Mouse (Mus musculus): ENCODE results near the gene Il10ra.

Gene Il10ra

DNA sequence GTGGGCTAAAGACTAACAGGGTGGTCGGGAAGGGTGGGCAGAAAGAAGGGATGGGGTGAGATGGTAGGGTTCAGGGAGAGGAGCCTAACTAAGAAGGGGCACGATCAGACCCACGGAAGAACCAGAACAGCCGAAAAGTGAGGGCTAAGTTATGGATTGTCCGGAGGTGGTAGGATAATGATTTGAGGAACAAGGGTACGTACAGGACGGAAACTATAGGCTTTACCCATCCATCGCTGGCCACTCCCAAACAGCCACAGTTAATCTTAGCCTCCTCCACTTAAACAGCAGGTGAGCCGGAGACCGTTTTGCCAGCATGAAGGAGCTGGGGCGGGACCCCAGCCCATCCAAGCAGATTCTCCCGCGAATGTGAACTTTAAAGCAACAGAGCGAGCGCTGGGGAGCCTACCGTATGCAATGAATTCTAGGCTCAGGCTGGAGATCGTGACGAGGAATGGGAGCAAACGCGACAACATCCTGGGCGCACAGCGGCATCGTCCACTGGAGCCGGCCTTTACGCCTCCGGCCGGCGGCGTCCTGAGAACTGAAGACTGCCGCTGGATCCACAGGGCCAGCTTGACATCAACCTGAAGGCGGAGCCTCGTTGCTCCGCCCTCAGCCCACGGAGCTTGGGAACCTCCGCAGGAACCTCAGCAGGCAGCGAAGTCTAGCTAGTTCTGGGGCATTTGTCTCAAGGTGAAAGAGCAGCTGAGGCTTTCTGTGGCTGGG, at the start of gene Il10ra:
Gene Il10ra (minus strand): TSS at position 553 of the 729 bp plus-strand sequence.
- peak; percentile 62 for DNase-seq

DNA sequence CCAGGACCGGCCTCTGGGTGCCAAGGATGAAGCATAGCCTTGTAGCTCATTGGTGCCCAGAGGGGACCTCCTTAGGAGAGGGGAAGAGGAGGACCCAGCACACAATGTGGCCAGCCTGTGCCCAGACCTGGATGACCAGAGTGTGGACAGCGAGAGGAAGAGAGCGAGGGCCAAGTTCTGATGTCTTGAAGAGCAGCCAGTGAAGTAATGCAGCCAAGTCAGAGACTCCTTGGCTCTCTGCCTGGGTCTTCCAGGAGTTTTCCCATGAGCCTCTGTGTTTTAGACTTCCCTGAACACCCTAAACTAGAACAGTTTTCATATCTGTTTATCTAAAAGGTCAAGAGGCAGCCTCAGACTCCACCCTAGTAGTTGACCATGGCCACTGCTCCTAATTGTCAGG, 48.7 kb upstream of the Il10ra start:
- peak; percentile 43 for DNase-seq

DNA sequence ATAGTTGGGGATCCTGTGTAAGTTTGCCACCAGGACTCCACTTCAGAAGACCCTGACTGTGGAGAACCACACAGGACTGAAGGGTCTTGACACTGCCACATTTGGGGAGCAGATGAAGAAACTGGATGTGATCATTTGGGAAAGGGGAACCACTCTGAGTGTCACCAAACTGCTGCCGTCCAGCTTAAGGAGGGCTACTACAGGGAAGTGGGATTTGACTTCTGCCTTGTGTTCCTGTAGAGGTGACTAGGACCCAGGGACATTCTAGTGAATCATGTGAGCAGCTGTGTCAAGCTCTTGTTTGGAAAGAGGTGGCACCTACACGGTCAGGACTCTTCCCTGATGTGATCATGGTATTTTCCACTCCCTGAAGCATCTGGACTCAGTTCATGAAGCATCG, 45.0 kb upstream of the Il10ra start:
- no peak for DNase-seq

DNA sequence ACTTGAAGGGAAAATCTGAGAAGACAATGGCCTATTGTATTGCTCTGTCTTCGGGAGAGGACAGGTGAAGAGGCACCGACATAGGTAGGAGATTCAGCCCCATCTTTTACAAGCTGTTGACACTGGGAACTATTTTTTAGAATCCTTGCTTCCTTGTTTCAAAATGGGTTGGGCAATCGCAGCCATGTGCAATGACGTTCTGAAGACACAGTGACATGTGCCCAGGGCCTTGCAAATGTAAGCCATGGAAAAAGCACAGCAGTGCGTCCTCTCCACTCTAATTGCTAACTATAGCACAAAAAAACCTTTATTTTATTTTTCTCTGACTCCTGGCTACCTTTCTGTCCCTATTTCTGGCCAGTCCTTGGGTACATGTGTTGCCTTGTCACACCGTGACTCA, 42.9 kb upstream of the Il10ra start:
- no peak for DNase-seq

DNA sequence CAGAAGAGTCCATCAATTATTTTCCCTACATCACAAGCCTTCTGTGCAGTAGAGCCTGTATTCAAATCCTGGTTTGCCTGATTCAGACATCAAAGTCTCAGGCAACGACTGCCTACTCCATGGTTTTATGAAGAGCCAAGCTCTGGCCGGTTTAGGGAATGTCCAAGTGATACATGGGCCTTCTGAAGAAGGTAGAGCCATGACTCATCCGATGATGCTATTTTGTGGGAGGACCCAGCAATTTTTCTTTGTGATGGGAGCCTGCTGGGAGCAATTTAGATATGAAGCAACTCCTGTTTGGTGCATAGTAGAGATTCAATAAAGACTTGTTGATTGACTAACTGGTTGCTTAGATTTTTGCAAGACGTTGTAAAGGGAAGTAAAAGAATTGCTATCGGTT, 39.6 kb upstream of the Il10ra start:
- no peak for DNase-seq

- no peak for DNase-seq
Observed at GRCm38 (mm10) chr9:45306746-45307410, 37.9 kb upstream of the Il10ra start.

DNA sequence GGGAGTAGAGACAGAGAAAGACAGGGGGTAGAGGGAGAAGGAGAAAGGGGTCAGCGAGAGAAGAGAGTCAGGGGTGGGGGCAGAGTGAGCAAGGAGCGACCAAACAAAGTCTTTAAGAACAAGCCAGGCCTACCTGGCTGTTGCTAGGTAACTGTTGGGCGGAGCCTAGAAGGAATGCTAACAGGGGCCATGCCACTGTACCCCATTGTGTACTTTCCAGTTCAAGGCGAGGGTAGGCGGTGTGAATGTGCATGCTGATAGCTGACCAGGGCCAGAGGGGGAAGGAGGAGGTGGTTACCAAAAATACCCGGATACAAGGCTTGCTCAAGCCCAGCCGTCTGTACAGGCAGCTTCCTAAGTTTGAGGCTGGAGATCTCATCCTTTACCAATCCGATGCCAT, 32.8 kb upstream of the Il10ra start:
- DNase-seq, result no peak

DNA sequence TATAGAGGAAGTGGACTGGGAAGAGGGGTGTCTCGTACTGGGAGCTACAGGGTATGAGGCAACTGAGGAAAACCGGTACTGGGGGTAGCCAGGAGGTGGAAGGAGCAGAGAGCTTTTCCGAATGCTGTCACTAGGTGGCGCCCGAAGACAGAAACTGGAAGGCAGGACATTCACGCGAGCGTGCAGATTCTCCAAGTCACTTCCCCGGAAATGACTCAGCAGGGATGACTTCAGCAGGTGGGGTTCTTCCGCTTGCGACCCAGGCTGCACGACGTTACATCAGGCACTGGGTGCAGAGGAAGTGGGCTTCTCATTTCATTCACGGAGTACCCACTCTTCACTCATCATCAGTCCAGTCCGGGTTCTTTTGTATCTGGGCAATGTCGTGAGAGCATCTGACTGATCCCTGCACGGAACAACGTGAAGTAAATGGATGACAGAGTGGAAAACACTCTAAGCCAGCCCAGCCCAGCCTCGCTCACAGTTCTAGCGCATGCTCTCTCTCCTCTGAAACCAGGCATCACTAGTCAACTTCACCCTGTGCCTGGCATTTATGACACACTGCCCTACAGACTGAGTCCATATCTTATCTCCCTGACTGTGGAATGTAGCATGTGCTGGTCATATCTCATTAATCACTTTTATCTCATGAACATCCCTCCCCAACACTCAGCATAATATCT, 31.6 kb upstream of the Il10ra start:
- peak; percentile 93 for DNase-seq

- peak; percentile 49 for DNase-seq
Observed at GRCm38 (mm10) chr9:45299231-45300006, 30.5 kb upstream of the Il10ra start.

- no peak for DNase-seq
Observed at GRCm38 (mm10) chr9:45294210-45295011, 25.5 kb upstream of the Il10ra start.

GRCm38 (mm10) chr9:45291481-45292168, 22.7 kb upstream of the Il10ra start:
- DNase-seq, result no peak

DNA sequence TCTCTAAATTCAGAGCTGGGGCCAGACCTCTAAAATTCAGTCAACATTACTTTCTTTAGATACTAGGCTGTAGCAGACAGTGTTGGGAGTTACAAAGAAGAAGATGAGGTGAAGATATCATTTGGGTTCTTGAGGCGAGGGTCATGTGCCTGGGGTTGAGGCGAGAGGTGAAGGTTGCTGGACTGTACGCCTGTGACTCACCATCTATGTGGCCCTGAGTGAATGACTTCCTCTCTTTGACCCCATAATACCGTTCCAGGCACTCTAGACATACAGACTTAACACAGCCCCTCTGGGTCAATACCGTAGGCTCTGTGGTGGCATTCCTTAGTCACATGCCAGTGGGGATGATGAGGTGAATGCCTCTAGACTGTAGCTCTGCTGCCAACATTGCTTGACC, 13.5 kb upstream of the Il10ra start:
- DNase-seq, result no peak

GRCm38 (mm10) chr9:45280891-45281290, 11.9 kb upstream of the Il10ra start:
- no peak for DNase-seq

DNA sequence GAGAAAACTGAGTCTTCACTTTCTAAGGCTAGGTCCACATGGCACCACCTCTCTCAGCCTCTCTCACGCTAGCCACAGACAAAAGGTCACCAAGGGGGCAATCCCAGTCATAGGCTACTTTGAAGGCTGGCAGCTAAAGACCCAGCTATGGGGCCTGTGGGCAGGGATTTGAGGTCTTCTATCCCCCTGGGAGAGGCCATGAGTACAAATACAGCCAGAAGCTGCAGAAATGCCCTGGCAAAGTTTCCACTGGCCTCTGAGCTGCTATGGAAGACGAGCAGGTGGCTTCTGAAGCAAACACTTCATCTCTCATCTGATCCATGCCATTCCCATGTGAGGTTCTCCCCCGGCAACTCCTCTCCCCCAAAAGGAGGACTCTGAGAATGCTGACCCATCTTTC, 11.1 kb upstream of the Il10ra start:
- no peak for DNase-seq

DNA sequence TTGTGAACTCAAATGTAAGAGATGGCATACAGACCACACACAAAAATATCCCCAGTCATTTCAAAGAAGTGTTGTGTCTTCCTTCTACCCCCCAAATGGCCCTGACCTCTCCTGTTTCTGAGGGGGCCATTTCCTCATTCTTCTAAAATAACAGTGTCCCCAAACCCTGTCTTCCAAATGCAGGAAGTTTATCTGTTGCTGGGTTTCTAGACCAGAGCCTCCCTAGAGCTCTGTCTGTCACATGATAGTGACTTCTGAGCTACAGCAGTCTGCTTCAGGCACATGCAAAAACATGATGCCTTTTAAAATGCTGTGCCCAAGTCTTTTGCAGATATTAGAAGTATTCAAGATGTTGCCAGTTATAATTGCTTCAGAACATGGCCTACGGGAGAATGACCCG, 5.7 kb upstream of the Il10ra start:
- no peak for DNase-seq

GRCm38 (mm10) chr9:45274218-45274617, 5.3 kb upstream of the Il10ra start:
- no peak for DNase-seq

DNA sequence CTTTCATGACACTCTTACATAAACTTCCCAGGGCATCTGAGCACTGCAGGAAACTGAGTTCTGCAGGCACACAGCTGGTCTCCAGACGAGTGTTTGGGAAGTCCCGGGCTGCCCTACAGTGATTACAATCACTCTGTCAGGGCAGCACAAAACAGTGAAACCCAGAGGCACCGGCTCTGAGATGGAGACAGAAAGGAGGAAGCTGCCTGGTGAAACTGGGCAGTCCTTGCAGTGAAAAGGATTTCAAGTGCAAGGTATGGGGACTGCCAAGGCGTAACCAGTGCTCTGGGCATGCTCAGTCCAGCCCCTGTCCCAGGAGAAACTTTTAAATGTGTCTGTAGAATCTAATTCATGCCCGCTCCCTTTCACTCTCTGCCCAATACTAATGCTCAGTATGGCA, 3.3 kb upstream of the Il10ra start:
- DNase-seq, result no peak

- DNase-seq, result no peak
Observed at GRCm38 (mm10) chr9:45268079-45268478, 870 bp downstream of the Il10ra start.

DNA sequence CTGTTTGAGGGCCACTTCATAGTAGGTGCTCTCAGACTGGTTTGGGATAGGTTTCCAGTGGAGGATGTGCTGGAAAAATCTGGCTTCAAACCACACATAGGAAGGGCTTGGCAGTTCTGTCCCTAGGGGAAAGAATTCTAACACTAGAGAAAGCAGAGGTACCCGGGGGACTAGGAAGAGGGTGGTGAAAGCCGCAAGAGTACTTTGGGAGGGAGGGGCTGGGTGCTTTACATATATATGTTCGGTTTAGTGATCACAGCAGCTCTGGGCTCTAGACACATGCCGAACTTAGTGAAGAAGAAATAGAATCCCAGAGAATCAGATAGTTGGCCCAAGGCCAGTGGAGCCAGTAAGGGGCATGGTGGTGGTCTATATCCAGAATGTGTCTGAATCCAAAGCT, 1.9 kb downstream of the Il10ra start:
- DNase-seq, result no peak

GRCm38 (mm10) chr9:45261872-45262271, 7.1 kb downstream of the Il10ra start:
- no peak for DNase-seq

DNA sequence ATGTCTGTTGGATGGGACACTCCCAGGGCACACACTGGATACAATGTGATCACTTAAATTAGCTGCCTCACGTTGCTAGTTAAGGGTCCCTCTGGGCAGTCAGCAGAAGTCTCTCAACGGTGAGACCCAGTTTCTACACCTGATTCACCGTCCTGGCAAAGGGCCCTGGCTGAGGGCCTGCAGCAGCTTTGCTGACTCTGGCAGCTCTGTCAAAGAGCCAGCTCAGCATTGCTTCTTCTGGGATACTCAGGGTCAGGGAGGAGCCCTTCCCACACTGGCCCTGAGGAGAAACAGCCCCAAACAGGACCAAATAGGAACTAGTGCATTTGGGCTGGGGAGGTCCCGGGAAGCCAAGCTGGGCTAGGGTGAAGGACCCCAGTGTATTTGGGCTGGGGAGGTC, 7.5 kb downstream of the Il10ra start:
- DNase-seq, result peak; percentile 61

DNA sequence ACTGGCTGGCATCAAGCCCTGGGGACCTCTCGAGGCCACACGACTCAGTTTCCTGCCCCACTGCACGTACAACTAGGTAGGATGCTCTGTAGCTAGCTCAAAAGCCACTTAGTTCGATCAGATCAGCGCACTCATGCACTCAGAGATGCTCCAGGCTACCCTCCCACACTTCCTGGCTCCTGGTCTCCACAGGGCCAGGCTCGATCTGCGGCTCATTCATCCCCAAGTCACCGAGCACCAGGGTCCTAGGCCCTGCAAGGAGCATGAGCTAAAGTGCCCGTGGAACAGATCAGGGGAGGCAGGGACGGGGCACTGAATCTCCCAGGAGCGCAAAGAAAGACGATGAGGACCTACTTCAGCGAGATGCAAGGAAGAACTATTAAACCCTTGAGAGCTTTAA, 9.9 kb downstream of the Il10ra start:
- DNase-seq, result no peak
